Mouse (Mus musculus) forebrain, embryonic 11.5 days (tissue): ENCODE measurements around the gene Cacna1i. TPM values are rescaled to one million over a fixed set of nuclear protein-coding genes. Genes with fewer than 3 reads are reported as not detected.
A peak's percentile ranks its signal among the peaks of the same experiment; 100 is the strongest.

ENCODE experiments used
- ATAC-seq: fragments of 200-750 bp; cut with Nextera tagmentation; replicated peaks from 2 replicates; pipeline ENCODE4 v1.8.0; 2017; ENCODE audit warnings: moderate TSS enrichment; ENCODE audit not compliant: low FRiP score
- DNase-seq: peaks from one replicate; pipeline ENCODE4 v3.0.0-alpha.2; 2017; ENCODE audit warnings: low spot score
- H3K27ac ChIP-seq: fragments of 300-500 bp; sonication (generic); 2 replicates; pipeline ENCODE4 v1.5.1; 2014; ENCODE audit warnings: low read depth, low read length
- H3K27me3 ChIP-seq: fragments of 300-500 bp; sonication (generic); 2 replicates; pipeline ENCODE4 v1.6.1; 2014; ENCODE audit warnings: mild to moderate bottlenecking, low read length, mixed read lengths; ENCODE audit not compliant: control insufficient read depth, insufficient read depth
- H3K36me3 ChIP-seq: fragments of 300-500 bp; sonication (generic); 2 replicates; pipeline ENCODE4 v1.6.1; 2014; ENCODE audit warnings: mild to moderate bottlenecking, low read length, moderate library complexity, mixed read lengths; ENCODE audit not compliant: control insufficient read depth, insufficient read depth
- H3K4me1 ChIP-seq: fragments of 300-500 bp; sonication (generic); replicated peaks from 2 replicates; pipeline ENCODE4 v1.6.1; 2014; ENCODE audit warnings: low read length, mixed read lengths; ENCODE audit not compliant: control insufficient read depth, insufficient read depth
- H3K4me2 ChIP-seq: fragments of 300-500 bp; sonication (generic); 2 replicates; pipeline ENCODE4 v1.6.1; 2014; ENCODE audit warnings: low read depth, mild to moderate bottlenecking, low read length, moderate library complexity, mixed read lengths; ENCODE audit not compliant: severe bottlenecking
- H3K4me3 ChIP-seq: fragments of 300-500 bp; sonication (generic); 2 replicates; pipeline ENCODE4 v1.5.1; 2014; ENCODE audit warnings: low read depth, low read length
- H3K9ac ChIP-seq: fragments of 300-500 bp; sonication (generic); 2 replicates; pipeline ENCODE4 v1.6.1; 2014; ENCODE audit warnings: low read length
- H3K9me3 ChIP-seq: fragments of 300-500 bp; sonication (generic); 2 replicates; pipeline ENCODE4 v1.6.1; 2016; ENCODE audit warnings: low read length, mixed read lengths; ENCODE audit not compliant: control insufficient read depth
- WGBS: fragments of 180-500 bp; shearing (Covaris S2); extraction: QIAGEN DNeasy Blood & Tissue Kit; methylation state at CpG from one replicate; pipeline ENCODE4 v1.1.7; 2014; 5-methylcytosine and 5-hydroxymethylcytosine counted together
- polyA plus RNA-seq: library from polyadenylated mRNA; unstranded; fragments of >200 nt; fragmentation: Nextera tagmentation; extraction: Ambion mirVana; gene quantifications from 2 replicates; pipeline ENCODE4 v1.2.1, GENCODE M21; 2014

Gene Cacna1i
- polyA plus RNA-seq, 1 experiment from 2014 or later = 0.12 TPM

DNA sequence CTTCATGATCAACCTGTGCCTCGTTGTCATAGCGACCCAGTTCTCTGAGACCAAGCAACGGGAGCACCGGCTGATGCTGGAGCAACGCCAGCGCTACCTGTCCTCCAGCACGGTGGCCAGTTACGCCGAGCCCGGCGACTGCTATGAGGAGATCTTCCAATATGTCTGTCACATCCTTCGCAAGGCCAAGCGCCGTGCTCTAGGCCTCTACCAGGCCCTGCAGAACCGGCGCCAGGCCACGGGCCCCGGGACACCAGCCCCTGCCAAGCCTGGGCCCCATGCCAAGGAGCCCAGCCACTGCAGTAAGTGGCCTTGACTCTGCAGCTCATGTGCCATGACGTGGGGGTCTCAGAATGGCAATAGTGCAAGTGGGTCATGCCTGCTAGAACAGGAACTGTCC lies 71.8 kb downstream of the Cacna1i start:
- no peak for ATAC-seq
- Histone ChIP-seq H3K9me3 (no peaks in the 10 kb centered on the region), H3K4me2 (no peak overlapping the region), H3K4me3 (no peak overlapping the region), H3K4me1 (0 out of 2 replicates have a peak, but pooled peaks cover 4% of the 10 kb centered on the region), H3K9ac (no peak overlapping the region), H3K36me3 (no peaks in the 10 kb centered on the region), H3K27me3 (no peaks in the 10 kb centered on the region), H3K27ac (no peak overlapping the region)
- no peak for DNase-seq
- WGBS = 94% methylated on average over 19 of the region's 19 CpGs

DNA sequence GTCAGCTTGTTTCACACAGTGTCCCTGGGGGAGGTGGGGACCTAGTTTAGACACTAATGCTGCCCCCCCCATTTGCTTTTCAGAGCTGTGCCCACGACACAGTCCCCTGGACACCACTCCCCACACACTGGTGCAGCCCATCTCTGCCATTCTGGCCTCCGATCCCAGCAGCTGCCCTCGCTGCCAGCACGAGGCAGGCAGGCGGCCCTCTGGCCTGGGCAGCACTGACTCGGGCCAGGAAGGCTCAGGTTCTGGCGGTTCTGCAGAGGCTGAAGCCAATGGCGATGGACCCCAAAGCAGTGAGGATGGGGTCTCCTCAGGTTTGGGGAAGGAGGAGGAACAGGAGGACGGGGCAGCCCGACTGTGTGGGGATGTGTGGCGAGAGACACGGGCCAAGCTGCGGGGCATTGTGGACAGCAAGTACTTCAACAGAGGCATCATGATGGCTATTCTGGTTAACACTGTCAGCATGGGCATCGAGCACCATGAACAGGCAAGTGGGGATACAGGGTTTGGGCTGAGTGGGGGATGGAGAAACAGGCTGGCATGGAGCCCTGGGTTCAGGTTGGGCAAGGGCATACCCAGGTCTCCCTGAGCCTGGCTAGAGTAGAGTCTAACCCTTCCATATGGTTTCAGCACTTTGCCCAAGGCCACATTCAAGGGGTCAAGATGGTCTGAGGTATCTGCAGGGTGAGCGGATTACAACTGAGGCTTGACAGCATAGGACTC lies 74.9 kb downstream of the Cacna1i start:
- Histone ChIP-seq H3K36me3 (no peaks in the 10 kb centered on the region), H3K4me1 (peaks cover 5% of the 10 kb centered on the region; the same call in 1 of the 2 replicates), H3K4me2 (no peak overlapping the region), H3K27me3 (no peaks in the 10 kb centered on the region), H3K4me3 (no peak overlapping the region), H3K9ac (no peak overlapping the region), H3K9me3 (no peaks in the 10 kb centered on the region), H3K27ac (no peak overlapping the region)
- 92% methylated on average over 15 of the region's 15 CpGs for whole genome bisulfite sequencing
- no peak for DNase-seq
- no peak for ATAC-seq

DNA sequence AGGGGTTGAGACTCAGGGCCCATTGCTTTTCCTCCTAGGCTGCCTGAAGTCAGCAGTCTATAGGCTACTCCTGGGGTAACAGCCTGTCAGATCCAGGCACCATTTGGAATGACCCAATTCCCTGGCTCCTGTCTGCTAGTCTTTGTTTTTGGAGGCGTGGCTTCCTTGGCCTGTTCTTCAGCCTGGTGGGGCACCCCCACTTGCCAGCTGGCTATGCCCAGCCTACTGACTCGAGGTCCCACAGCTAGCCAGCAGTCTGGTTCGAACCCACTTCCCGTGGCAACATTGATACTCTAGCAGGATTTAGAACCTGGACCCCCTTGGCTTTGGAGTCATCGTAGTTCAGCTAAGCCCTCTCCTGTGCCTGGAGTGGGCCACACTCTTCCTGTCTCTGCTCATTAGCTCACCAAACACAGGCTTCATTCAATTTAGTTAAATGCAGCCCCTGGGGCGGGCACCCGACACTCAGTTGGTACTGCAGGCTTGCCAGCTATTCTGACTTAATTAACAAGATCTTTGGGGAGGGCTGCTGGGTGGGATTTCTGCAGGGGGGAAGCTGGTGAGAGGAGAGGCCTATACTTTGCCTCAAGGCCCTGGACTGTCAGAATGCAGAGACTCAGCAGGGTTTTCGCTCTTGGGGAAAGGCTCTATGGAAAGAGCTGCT lies 75.6 kb downstream of the Cacna1i start:
- no peak overlapping the region for H3K4me3 ChIP-seq
- DNase-seq (peak; percentile 57), ATAC-seq (no peak)
- no peaks in the 10 kb centered on the region for H3K9me3 ChIP-seq
- WGBS = 55% methylated on average over 8 of the region's 8 CpGs
- no peaks in the 10 kb centered on the region for H3K36me3 ChIP-seq
- H3K4me2 ChIP-seq = no peak overlapping the region
- H3K9ac ChIP-seq = no peak overlapping the region
- no peak overlapping the region for H3K27ac ChIP-seq
- H3K27me3 ChIP-seq = no peaks in the 10 kb centered on the region
- peaks cover 6% of the 10 kb centered on the region; the same call in 1 of the 2 replicates for H3K4me1 ChIP-seq

DNA sequence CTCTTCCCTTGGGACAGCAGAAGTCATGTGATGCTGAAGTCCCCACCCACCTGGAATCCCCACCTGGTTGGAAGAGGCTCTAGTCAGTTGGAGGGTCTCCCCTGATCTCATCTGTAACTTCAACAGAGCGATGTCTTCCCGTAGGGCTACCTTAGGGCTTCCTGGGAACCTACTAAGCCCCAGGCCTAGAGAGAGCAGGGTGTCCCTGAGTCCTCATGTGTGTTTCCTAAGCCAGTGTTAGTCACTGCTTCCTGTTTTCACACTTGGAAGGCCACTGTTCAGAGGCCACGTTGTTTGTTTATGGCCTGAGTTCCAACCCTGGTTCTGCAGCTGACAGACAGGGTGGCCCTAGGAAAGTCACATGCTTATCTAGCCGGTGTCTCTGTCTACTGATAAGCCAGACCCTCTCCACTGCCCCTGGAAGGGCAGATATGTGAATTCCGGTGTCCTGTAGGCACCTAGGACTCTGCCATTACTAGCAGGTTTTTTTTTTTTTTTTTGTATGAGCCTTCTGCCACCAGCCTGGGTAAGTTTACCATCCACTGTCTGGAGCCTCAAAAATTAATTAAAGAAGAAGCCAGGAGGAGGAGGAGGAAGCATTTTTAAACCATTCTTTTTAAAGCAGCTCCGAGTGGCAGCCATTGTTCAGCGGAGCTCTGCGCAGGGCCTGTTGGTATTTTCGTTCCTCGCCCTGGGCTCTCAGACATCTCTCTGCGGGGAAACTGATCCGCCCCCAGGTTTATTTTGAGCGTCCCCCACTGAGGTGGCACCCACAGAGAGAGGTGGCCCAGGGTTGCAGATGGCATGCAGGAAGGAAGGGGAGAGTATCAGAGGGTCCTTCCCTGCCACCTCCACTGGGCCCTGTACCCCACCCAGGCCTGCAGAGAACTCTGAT lies 77.0 kb downstream of the Cacna1i start:
- DNase-seq = no peak
- Histone ChIP-seq H3K36me3 (no peaks in the 10 kb centered on the region), H3K27ac (no peak overlapping the region), H3K9ac (no peak overlapping the region), H3K4me1 (peaks cover 6% of the 10 kb centered on the region; the same call in 1 of the 2 replicates), H3K27me3 (no peaks in the 10 kb centered on the region), H3K4me3 (no peak overlapping the region), H3K4me2 (no peak overlapping the region), H3K9me3 (no peaks in the 10 kb centered on the region)
- no peak for ATAC-seq
- 70% methylated on average over 13 of the region's 13 CpGs for WGBS

DNA sequence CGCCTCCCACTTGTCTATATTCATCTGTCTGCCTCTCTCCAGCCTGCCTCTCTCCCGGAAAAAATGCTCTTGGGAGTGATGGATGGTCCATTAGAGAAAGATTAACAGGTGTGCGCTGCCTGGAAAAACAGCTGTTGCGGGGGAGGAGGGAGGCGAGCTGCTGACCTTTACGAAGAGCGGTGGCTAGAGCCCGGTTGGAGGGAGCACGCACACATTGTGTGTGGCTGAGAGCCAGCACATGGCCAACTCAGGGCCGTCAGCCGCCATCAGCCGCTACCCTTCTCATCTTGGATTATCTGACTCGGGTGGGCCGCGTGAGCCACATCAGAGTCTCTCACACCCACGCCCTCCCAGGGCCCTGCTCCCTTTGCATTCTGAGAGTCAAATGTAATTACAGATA lies 79.9 kb downstream of the Cacna1i start:
- ATAC-seq = no peak
- Histone ChIP-seq H3K9ac (no peak overlapping the region), H3K27ac (no peak overlapping the region), H3K4me1 (peaks cover 6% of the 10 kb centered on the region; the same call in 1 of the 2 replicates), H3K36me3 (no peaks in the 10 kb centered on the region), H3K4me3 (no peak overlapping the region), H3K4me2 (no peak overlapping the region), H3K27me3 (no peaks in the 10 kb centered on the region), H3K9me3 (no peaks in the 10 kb centered on the region)
- no peak for DNase-seq
- WGBS = 55% methylated on average over 16 of the region's 16 CpGs

DNA sequence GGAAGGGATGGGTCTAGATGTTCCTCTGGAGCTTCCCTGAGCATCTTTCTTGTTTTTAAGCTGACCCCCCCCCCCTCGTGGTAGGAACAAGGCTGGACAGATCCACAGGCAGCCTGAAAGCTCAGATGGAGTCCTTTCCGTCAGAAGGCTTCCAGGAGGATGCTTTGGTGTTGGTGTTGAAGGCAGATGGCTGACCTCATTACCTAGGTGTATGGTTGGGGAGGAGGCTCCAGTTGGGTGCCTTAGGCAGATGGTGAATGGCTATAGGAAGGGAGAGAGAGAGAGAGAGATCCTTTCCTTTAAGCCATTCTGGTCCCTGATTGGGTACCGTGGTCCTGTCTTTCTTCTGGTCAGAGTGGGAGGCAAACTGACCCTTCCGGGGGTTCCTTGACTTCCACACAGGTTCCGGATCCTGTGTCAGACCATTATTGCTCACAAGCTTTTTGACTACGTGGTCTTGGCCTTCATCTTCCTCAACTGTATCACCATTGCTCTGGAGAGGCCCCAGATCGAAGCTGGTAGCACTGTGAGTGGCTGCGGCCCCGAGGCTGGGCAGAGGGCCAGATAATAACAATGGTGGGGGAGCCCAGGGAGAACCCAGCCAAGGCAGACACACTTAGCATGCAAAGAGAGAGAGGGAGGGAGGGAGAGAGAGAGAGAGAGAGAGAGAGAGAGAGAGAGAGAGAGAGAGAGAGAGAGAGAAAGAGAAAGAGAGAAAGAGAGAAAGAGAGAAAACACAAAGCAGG lies 86.4 kb downstream of the Cacna1i start:
- H3K27ac ChIP-seq = no peak overlapping the region
- no peaks in the 10 kb centered on the region for H3K27me3 ChIP-seq
- no peaks in the 10 kb centered on the region for H3K9me3 ChIP-seq
- H3K4me2 ChIP-seq = no peak overlapping the region
- H3K9ac ChIP-seq = no peak overlapping the region
- H3K4me1 ChIP-seq = no peaks in the 10 kb centered on the region
- H3K4me3 ChIP-seq = no peak overlapping the region
- H3K36me3 ChIP-seq = no peaks in the 10 kb centered on the region
- ATAC-seq (no peak), DNase-seq (no peak)
- WGBS = 75% methylated on average over 9 of the region's 9 CpGs

DNA sequence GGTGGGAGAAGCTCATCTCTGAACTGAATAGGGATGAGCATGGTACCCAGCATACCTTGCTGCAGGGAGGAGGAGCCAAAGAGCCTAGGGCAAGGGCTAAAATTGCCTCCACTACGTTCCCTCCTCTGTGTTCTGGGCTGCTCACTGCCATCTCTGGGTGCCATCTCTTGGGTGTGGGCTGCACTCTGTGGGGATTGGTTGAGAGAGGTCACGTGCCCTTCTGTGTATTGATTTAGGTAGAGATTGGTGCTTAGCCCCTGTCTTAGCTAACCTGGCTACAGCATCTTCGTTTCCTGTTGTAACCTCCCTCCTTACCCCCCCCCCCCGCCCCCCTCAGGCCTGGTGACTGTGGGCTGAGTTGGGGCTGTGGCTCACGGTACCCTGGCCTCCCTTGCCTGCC lies 87.8 kb downstream of the Cacna1i start:
- DNase-seq (no peak), ATAC-seq (no peak)
- H3K27me3 ChIP-seq = no peaks in the 10 kb centered on the region
- no peak overlapping the region for H3K4me3 ChIP-seq
- no peaks in the 10 kb centered on the region for H3K4me1 ChIP-seq
- no peaks in the 10 kb centered on the region for H3K9me3 ChIP-seq
- H3K4me2 ChIP-seq = no peak overlapping the region
- no peak overlapping the region for H3K9ac ChIP-seq
- H3K27ac ChIP-seq = no peak overlapping the region
- 69% methylated on average over 5 of the region's 5 CpGs for WGBS
- no peaks in the 10 kb centered on the region for H3K36me3 ChIP-seq

DNA sequence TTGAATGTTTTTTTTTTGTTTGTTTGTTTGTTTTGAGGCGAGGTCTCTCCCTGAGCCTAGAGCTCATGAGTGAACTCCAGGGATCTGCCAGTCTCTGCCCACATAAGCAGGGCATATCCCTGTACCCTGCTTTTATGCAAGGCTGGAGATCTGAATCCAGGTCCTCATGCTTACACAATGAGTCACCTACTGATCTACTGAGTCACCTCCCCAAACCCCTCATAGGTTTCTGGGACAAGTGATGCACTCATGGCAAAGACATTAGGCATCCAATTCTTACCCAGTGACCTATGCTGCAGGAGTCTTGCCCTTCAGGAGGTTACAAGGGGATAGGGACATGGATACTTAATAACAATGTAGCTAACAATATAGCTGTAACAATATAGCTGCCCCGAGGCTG lies 100.1 kb downstream of the Cacna1i start:
- DNase-seq (no peak), ATAC-seq (no peak)
- Histone ChIP-seq H3K27ac (no peak overlapping the region), H3K9ac (no peak overlapping the region), H3K4me3 (no peak overlapping the region), H3K27me3 (no peaks in the 10 kb centered on the region), H3K36me3 (no peaks in the 10 kb centered on the region), H3K4me2 (no peak overlapping the region), H3K9me3 (no peaks in the 10 kb centered on the region), H3K4me1 (no peaks in the 10 kb centered on the region)
- WGBS = 79% methylated on average over 2 of the region's 2 CpGs
